Mouse (Mus musculus): Measurements from ENCODE around the gene Rgl1. TPM values are rescaled to one million over a fixed set of nuclear protein-coding genes. Genes with fewer than 3 reads are reported as not detected.

Rgl1 gene
- polyA plus RNA-seq, 1 experiment: 7.6 TPM

DNA sequence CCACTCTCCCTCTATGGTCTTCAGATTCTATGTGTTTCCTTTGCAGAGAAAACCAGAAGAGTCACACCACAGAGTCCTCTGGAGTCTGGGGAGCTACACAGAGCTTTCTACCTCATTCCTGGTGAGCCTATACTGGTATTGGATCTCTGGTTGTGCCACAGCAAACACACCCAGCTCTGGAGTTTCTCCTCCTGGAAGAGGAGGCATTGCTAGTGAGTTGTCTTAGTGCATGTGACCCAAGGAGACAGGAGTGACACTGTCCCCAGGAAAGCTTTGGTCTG lies 149.4 kb downstream of the Rgl1 start:
- H3K79me3 ChIP-seq (ENCODE audit: low read depth): peaks cover 4% of the 10 kb centered on the region
- no peaks in the 10 kb centered on the region for H3K36me3 ChIP-seq (ENCODE audit: control insufficient read depth, insufficient read depth)
- no peak overlapping the region for H3K4me3 ChIP-seq (ENCODE audit: insufficient read depth, poor library complexity, severe bottlenecking)
- no peaks in the 10 kb centered on the region for H3K27me3 ChIP-seq (ENCODE audit: control insufficient read depth, insufficient read depth, insufficient read length)
- H3K79me2 ChIP-seq (ENCODE audit: control insufficient read depth, insufficient read depth): no peaks in the 10 kb centered on the region
- TF ChIP-seq MYOD1 (IDR thresholded peaks at IDR 0.05; ENCODE audit: control insufficient read depth, insufficient read length, low read depth) (no peak), MAX (IDR thresholded peaks at IDR 0.05) (no peak), FOSL1 (IDR thresholded peaks at IDR 0.05; ENCODE audit: insufficient read depth, low read length, poor library complexity, severe bottlenecking) (no peak)
- H3ac ChIP-seq (ENCODE audit: control insufficient read depth, insufficient read length, low read depth): no peak overlapping the region

DNA sequence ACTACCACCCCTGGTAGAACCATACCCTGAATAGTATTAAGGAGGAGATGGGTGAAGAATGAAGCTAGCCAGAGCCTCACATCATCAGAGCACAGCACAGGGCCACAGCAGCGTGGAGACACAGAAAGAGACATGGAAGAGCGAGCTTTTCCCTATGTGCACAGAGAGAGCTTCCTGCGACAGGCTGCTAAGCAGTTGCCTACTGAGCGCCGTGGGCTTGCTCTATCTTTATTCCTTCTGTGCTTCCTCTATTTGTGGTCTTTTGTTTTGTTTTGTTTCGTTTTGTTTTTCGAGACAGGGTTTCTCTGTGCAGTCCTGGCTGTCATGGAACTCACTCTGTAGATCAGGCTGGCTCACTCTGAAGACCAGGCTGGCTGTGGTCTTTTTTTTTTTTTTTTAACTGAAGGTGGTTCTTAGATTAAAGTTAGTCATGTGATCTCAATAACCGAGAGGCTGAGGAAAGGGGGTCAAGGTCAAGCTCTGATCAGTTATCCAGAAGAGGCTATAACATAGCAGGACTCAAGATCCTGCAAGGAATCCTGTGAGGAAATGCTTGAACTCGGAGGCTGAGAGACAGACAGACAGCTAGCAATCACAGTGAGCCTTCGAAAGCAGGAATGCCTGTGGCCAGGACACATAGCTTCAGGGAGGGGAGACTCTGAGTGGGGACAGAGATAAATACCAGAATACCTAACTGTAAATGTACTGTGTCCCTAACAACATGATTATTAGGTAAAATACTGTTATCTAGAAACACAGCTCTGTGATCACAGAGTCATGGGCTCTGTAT lies 150.0 kb downstream of the Rgl1 start:
- no peaks in the 10 kb centered on the region for H3K27me3 ChIP-seq (ENCODE audit: control insufficient read depth, insufficient read depth, insufficient read length)
- H3K36me3 ChIP-seq (ENCODE audit: control insufficient read depth, insufficient read depth): no peaks in the 10 kb centered on the region
- H3K79me3 ChIP-seq (ENCODE audit: low read depth): peaks cover 4% of the 10 kb centered on the region
- H3K4me3 ChIP-seq (ENCODE audit: insufficient read depth, poor library complexity, severe bottlenecking): no peak overlapping the region
- no peak overlapping the region for H3ac ChIP-seq (ENCODE audit: control insufficient read depth, insufficient read length, low read depth)
- TF ChIP-seq CEBPB (IDR thresholded peaks at IDR 0.05; ENCODE audit: low read depth): no peak
- no peak for TF ChIP-seq MYOG (IDR thresholded peaks at IDR 0.05; ENCODE audit: control insufficient read depth, extremely low read depth, insufficient read length)
- no peak for TF ChIP-seq USF1 (IDR thresholded peaks at IDR 0.05; ENCODE audit: low read depth)
- TF ChIP-seq MAX (IDR thresholded peaks at IDR 0.05): no peak
- TF ChIP-seq FOSL1 (IDR thresholded peaks at IDR 0.05; ENCODE audit: insufficient read depth, low read length, poor library complexity, severe bottlenecking): no peak
- no peak for TF ChIP-seq CTCF (IDR thresholded peaks at IDR 0.05; ENCODE audit: control insufficient read depth, insufficient read depth, insufficient read length)
- no peaks in the 10 kb centered on the region for H3K79me2 ChIP-seq (ENCODE audit: control insufficient read depth, insufficient read depth)

DNA sequence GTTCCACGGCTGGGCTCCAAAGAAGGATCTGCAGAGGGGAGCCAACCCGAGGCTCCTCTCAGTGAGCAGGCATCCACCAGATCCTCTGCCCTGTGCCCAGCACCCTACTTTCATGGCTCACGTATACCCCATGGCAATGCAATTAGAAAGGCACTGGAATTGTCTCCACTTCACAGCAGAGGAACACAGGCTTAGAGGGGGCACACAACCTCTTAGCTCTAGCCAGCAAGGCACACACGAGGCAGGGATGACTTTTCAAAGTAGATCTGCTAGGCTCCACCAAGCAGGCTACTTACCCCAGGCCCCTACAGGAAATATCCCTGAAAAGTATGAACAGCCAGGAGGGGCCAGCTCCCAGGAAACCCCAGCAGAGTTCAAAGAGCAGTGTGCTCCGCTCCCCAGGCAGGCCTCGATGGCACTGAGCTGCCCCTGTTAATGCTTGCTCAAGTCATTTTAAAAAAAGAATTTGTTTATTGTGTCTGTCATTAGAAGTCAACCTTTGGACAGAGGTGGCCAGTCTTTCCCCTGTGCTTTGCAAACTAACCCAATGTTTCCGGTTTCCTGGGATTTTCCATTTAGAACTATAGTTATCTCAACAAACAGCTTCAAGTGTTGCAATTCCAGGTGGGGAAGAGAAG lies 151.3 kb downstream of the Rgl1 start:
- Histone ChIP-seq H3K79me3 (ENCODE audit: low read depth) (peaks cover 2% of the 10 kb centered on the region), H3K79me2 (ENCODE audit: control insufficient read depth, insufficient read depth) (no peaks in the 10 kb centered on the region), H3K27me3 (ENCODE audit: control insufficient read depth, insufficient read depth, insufficient read length) (no peaks in the 10 kb centered on the region), H3ac (ENCODE audit: control insufficient read depth, insufficient read length, low read depth) (no peak overlapping the region), H3K36me3 (ENCODE audit: control insufficient read depth, insufficient read depth) (no peaks in the 10 kb centered on the region), H3K4me3 (ENCODE audit: insufficient read depth, poor library complexity, severe bottlenecking) (no peak overlapping the region)
- TF ChIP-seq CTCF (IDR thresholded peaks at IDR 0.05; ENCODE audit: control insufficient read depth, insufficient read depth, insufficient read length): no peak
- TF ChIP-seq CEBPB (IDR thresholded peaks at IDR 0.05; ENCODE audit: low read depth): no peak
- TF ChIP-seq MYOG (IDR thresholded peaks at IDR 0.05; ENCODE audit: control insufficient read depth, extremely low read depth, insufficient read length): no peak
- no peak for TF ChIP-seq MYOD1 (IDR thresholded peaks at IDR 0.05; ENCODE audit: control insufficient read depth, insufficient read length, low read depth)

DNA sequence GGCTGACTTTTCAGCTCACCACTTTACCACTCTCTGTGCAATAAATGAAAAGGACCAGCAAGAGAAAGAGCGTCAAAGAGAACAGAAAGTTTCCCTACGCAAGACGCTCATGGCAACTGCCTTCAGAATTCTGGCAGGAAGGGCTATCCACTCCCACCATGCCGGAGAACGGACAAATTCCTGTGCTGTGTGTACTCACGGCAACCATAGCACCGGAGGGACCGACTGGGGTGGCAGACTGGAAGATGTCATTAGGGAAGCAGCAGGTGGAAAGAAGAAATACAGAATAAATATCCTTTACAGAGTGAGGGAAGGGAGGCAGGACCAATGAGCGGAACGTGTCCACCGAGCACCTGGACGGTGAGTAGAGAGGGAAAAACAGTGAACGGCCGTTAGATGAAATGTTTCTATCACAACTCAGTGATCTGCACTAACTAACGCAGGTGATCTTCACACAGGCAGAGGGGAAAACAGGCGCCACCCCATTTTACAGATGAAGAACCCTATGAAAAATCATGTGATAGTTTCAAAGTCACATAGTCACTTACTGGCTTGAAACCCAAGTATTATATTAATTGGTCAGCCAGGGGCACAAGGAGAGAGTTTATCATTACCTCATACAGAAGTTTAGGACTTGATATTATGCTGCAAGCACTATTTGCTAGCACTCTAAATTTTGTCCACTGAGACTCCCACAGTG lies 152.8 kb downstream of the Rgl1 start:
- Histone ChIP-seq H3K79me2 (ENCODE audit: control insufficient read depth, insufficient read depth) (no peaks in the 10 kb centered on the region), H3K27me3 (ENCODE audit: control insufficient read depth, insufficient read depth, insufficient read length) (no peaks in the 10 kb centered on the region), H3ac (ENCODE audit: control insufficient read depth, insufficient read length, low read depth) (no peak overlapping the region), H3K4me3 (ENCODE audit: insufficient read depth, poor library complexity, severe bottlenecking) (no peak overlapping the region), H3K36me3 (ENCODE audit: control insufficient read depth, insufficient read depth) (no peaks in the 10 kb centered on the region), H3K79me3 (ENCODE audit: low read depth) (no peaks in the 10 kb centered on the region)
- TF ChIP-seq CEBPB (IDR thresholded peaks at IDR 0.05; ENCODE audit: low read depth) (no peak), MYOD1 (IDR thresholded peaks at IDR 0.05; ENCODE audit: control insufficient read depth, insufficient read length, low read depth) (no peak), MAX (IDR thresholded peaks at IDR 0.05) (no peak), CTCF (IDR thresholded peaks at IDR 0.05; ENCODE audit: control insufficient read depth, insufficient read depth, insufficient read length) (no peak), MYOG (IDR thresholded peaks at IDR 0.05; ENCODE audit: control insufficient read depth, extremely low read depth, insufficient read length) (no peak), USF1 (IDR thresholded peaks at IDR 0.05; ENCODE audit: low read depth) (no peak), FOSL1 (IDR thresholded peaks at IDR 0.05; ENCODE audit: insufficient read depth, low read length, poor library complexity, severe bottlenecking) (no peak)

DNA sequence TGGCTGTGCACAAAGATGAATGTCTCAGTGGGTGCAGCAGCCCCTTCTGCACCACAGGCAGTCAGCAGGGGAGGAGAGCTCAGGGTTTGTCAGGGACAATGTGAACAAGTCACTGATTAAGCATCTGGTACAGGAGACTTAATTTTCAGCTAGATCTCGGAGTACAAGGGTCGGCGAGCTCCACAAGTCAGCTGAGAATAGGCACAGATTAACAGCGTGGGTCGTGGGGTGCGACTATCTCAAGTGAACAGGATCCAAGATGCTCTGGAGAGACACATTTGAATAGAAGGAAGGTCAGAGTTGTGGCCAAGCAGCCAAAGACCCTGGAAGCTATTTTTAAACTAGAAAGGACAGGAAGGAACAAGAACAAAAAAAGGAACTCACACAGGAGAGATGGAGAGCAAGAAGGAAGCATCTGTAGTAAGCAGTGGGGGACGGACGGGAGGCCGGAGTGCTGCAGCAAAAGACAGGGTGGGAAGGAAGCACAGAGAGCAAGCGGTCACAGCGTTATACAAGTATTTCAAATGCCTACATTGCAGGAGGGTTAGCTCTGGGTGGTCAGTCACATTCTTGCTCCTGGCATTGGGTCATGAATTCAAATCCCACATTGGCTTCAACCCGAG lies 153.5 kb downstream of the Rgl1 start:
- TF ChIP-seq MAX (IDR thresholded peaks at IDR 0.05) (no peak), CEBPB (IDR thresholded peaks at IDR 0.05; ENCODE audit: low read depth) (no peak), MYOD1 (IDR thresholded peaks at IDR 0.05; ENCODE audit: control insufficient read depth, insufficient read length, low read depth) (no peak), FOSL1 (IDR thresholded peaks at IDR 0.05; ENCODE audit: insufficient read depth, low read length, poor library complexity, severe bottlenecking) (no peak), USF1 (IDR thresholded peaks at IDR 0.05; ENCODE audit: low read depth) (no peak), MYOG (IDR thresholded peaks at IDR 0.05; ENCODE audit: control insufficient read depth, extremely low read depth, insufficient read length) (no peak), CTCF (IDR thresholded peaks at IDR 0.05; ENCODE audit: control insufficient read depth, insufficient read depth, insufficient read length) (no peak)
- H3ac ChIP-seq (ENCODE audit: control insufficient read depth, insufficient read length, low read depth): no peak overlapping the region

More for the DNA sequence above, 153.5 kb downstream of the Rgl1 start:
- Histone ChIP-seq H3K79me3 (ENCODE audit: low read depth) (no peaks in the 10 kb centered on the region), H3K27me3 (ENCODE audit: control insufficient read depth, insufficient read depth, insufficient read length) (no peaks in the 10 kb centered on the region), H3K36me3 (ENCODE audit: control insufficient read depth, insufficient read depth) (no peaks in the 10 kb centered on the region), H3K4me3 (ENCODE audit: insufficient read depth, poor library complexity, severe bottlenecking) (no peak overlapping the region), H3K79me2 (ENCODE audit: control insufficient read depth, insufficient read depth) (no peaks in the 10 kb centered on the region)
